Mouse (Mus musculus) lung, postnatal 0 days (tissue): ENCODE data around the gene Tnfsf13.
"Not testable (repeated sequence)": the region's sequence is repeated elsewhere in the genome, so short reads cannot be mapped to it uniquely, and the experiment has no call there.

Experiments
- CTCF ChIP-seq: IDR thresholded peaks from 2 replicates; pipeline ENCODE4 v1.5.1; 2016; ENCODE audit warnings: antibody characterized with exemption, mild to moderate bottlenecking
- EP300 ChIP-seq: IDR thresholded peaks from 2 replicates; pipeline ENCODE4 v1.6.1; 2016; ENCODE audit warnings: antibody characterized with exemption, mild to moderate bottlenecking, control low read depth

DNA sequence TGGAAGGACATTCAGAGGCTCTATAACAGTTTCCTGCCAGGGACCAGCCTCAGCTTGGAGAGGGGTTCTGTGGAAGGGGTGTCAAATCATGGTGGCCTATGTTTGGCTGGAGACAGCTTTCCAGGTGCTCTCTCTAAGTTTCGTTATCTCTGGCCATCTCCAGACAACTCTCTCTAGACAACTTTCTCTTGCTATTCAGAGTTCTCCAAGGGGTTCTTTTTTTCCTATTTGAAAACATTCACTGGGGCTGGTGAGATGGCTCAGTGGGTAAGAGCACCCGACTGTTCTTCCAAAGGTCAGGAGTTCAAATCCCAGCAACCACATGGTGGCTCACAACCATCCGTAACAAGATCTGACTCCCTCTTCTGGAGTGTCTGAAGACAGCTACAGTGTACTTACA, 17.8 kb upstream of the Tnfsf13 start:
- not testable (repeated sequence) for TF ChIP-seq CTCF, EP300
